Mouse (Mus musculus) CD4-positive naive resting alpha-beta T cell, adult 57 days (primary cell): Measurements from ENCODE around the gene Itpr2. TPM values are rescaled to one million over a fixed set of nuclear protein-coding genes. Genes with fewer than 3 reads are reported as not detected.

Source experiments
- total RNA-seq: library from RNA; stranded (reverse); gene quantifications from one replicate; pipeline ENCODE4 v1.2.4, GENCODE M21; 2023

Gene Itpr2
- total RNA-seq, result 178 TPM

DNA sequence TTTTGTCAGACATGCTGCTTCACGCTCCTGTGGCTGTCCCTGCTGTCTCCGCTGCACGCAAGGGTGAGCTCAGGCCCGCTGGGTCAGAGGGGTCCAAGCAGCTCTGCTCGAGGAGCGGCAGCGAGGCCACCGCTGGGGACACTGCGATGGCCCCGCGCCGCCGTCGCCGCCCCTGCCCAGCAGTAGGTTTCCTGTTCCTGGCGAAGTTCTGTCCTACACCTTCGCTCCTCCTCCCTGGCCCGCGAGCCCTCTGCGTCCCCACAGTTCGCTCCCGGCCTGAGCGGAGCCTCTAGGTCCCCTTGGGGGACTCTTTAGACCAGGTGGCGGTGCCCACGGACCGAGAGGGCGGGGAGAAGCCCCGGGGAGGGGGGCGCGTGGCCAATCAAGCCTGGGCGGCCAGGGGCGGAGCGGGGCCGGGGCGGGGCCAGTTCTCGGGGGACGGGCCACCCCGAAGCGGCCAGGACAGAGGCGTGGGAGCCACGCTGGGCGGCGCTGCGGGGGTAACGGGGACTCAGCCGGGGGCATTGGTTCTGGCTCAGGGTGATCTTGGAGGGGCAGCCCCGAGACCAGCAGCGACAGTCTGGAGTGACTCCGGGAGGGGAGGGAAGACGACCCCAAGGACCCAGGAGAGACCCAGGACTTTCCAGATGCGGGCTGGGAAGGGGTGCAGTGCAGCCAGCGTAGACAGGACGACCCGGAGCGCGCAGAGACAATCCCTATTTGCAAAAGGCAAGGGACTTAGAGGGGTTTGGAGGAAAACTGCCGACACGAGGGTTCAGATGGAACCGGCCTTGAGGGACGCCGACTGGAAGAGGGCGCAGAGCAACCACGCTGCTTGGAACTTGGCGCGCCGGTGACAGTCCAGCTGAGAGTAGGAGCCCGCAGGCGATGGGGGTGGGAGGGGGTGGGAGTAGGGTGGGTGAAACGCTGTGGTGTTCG is at the start of gene Itpr2:
Gene Itpr2, minus strand, starts transcription at position 358 of the 939 bp plus-strand sequence.

Other genes starting within 250 kb of the Itpr2 start
- 74.6 TPM for gene Fgfr1op2, start 75.0 kb upstream of the Itpr2 start, total RNA-seq
- 76.1 TPM for gene Ints13, start 75.6 kb upstream of the Itpr2 start, total RNA-seq
- 45.1 TPM for gene Med21, start 140.3 kb upstream of the Itpr2 start, total RNA-seq
- gene Tm7sf3, start 140.6 kb upstream of the Itpr2 start, total RNA-seq, result 5.7 TPM
- gene Stk38l, start 222.8 kb upstream of the Itpr2 start, total RNA-seq, result 17.1 TPM